Mouse (Mus musculus): ENCODE measurements around the gene Mettl25. TPM values are rescaled to one million over a fixed set of nuclear protein-coding genes. Genes with fewer than 3 reads are reported as not detected.

Mettl25 gene
- 8.0 TPM for polyA plus RNA-seq (2015; fragmentation: Illumina TruSeq; extraction: RNeasy Lipid Tissue Mini Kit (QIAGEN cat#74804); ENCODE audit: low read depth, low replicate concordance)

DNA sequence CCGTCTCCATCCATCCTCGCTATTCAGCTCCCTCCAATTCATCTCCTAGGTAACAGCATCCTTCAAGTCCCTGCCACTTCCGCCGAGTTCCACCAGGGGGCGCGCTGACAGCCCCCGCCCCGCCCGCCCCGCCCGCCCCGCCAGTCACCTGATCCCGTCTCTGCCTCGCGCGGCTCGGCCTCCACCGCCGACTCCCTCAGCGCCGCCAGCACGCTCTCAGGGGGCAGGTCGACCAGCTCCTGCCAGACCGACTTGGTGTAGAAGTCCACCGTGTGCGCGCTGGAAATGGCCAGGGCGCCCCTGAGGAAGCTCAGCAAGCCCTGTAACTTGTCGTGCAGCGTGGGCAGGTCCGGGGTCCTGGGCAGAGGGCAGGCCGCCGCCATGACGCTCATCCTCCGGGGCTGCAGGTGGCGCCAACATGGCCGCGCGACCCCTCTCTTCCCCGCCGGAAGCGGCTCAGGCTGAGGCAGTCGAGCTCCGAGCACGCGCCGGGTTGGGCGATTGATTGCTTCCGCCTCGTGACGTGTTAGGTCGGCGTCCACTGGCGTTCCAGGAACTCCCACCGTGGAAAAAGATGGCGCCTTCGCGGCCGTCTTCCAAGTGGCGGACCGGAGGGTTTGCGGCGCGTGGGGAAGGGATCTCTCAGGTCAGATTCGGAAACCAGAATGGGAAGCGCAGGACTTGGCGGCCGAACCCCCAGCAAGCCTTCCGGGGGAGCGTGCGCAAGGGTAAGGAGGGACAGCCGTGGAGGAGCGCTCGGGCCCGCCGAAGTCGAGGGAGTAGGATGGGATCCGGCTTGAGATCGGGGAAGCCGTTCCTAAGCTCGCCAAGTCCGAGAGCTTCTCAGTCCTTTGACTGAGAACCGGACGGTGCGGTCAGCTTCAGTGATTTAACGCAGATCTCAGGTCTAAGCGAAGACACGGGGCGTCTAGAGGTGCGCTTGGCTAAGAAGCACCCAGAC, at the start of gene Mettl25, which contains the start of gene Ccdc59:
Gene Mettl25, minus strand, starts transcription at position 453 of the 961 bp plus-strand sequence.
Gene Ccdc59, plus strand, starts transcription at position 140 of the 961 bp plus-strand sequence.

Other genes starting within 250 kb of the Mettl25 start
- gene Ccdc59, start 313 bp downstream of the Mettl25 start, polyA plus RNA-seq (2015; fragmentation: Illumina TruSeq; extraction: RNeasy Lipid Tissue Mini Kit (QIAGEN cat#74804); ENCODE audit: low read depth, low replicate concordance): 26.7 TPM